Mouse (Mus musculus): ENCODE data around the gene Mfap5.

DNA sequence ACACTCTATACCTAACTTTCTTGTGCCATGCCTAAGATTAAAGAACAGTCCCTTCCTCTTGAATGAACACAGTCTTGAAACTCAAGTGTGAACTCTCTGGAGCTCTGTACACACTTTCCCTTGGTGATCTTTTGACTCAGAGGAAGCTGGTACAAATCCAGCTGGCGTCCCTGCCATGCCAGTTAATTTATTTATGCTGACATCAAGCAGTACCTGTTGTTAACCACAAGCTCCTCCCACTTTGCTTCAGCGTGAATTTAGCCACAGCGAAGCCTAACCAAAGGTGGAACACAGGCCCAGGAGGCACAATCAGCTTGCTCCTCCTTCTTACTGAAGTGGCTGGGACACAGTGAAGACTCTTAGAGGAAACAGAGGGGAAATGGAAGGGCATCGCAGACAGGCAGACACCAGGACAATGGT lies 27.2 kb downstream of the Mfap5 start:
- TF ChIP-seq CTCF (IDR thresholded peaks at IDR 0.05; ENCODE audit: low read depth, low read length) (no peak), EP300 (IDR thresholded peaks at IDR 0.05; ENCODE audit: insufficient read depth, low read depth, low read length) (no peak), POLR2A (IDR thresholded peaks at IDR 0.05; ENCODE audit: insufficient read depth, low read length) (no peak)
